Mouse (Mus musculus): ENCODE data around the gene Ndst2. TPM values are rescaled to one million over a fixed set of nuclear protein-coding genes. Genes with fewer than 3 reads are reported as not detected.
A peak's percentile ranks its signal among the peaks of the same experiment; 100 is the strongest.
"Not testable (repeated sequence)": the region's sequence is repeated elsewhere in the genome, so short reads cannot be mapped to it uniquely, and the experiment has no call there.

Ndst2 gene
- total and polyA plus RNA-seq, 2 experiments from 2014 or later: 8.5 to 20.3 TPM

DNA sequence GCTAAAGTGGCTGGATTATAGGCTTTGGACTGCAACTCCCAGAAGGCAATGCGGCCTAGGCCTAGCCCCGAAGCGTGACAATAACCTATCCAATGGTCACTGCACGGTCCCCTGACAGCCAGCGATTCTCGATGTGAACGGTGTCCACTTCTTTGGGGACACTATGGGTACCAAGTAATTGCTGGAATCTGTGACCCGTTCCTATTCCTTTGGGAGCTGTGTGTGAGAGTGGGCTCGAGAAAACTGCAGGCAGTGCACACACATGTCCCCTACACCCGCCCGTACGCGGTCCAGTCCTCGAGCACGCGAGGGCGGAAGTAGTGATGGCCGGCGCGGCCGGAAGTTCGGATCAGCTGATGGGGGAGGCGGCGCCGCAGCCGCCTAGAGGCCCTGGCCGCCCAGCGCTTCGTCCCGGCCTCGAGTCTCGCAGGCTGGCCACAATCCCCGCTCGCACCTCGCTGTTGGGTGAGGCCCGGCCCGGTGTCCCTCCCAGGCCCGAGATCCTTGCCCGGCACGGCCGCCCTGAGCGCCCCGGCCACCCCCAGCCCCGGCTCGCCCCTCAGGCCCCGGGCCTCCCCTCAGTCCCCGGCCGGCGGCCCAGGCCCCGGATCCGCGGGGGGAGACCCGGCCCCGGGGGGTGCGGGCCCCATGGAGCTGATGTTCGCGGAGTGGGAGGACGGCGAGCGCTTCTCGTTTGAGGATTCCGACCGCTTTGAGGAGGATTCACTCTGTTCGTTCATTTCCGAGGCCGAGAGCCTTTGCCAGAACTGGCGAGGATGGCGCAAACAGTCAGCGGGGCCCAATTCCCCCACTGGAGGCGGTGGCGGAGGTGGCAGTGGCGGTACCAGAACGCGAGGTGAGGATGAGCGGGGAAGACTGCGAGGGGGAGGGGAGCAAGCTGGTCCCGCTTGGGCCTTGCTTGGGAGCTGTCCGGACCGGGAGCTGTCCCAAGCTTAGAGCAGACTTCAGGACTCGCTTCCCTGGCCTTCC, 26.9 kb downstream of the Ndst2 start, which contains the start of gene Zswim8:
Gene Zswim8 (plus strand): TSS at position 352 of the 990 bp plus-strand sequence.
- DNase-seq (ENCODE audit: low spot score) (peak; percentile 95), ATAC-seq (ENCODE audit: insufficient read depth, low read depth) (peak; percentile 86)
- Histone ChIP-seq H3K27ac (ENCODE audit: low read depth) (peak within 1 kb of the TSS; percentile 84), H3K36me3 (replicated peaks; ENCODE audit: control insufficient read depth, insufficient read depth, low read length) (peaks cover 40% of the 10 kb centered on the region), H3K9ac (replicated peaks; ENCODE audit: low read depth, low read length) (peak within 1 kb of the TSS; percentile 91), H3K9me3 (replicated peaks; ENCODE audit: control insufficient read depth, low read length) (no peaks in the 10 kb centered on the region), H3K4me3 (ENCODE audit: low read depth, low read length) (peak within 1 kb of the TSS; percentile 74), H3K4me1 (ENCODE audit: control insufficient read depth, insufficient read depth) (peaks cover 12% of the 10 kb centered on the region), H3K4me2 (ENCODE audit: low read depth, low read length) (peak within 1 kb of the TSS; percentile 71), H3K27me3 (ENCODE audit: control insufficient read depth, insufficient read depth, low read length) (no peaks in the 10 kb centered on the region)
- 1% methylated on average over 74 of the region's 80 CpGs for WGBS
- TF ChIP-seq EP300 (IDR thresholded peaks at IDR 0.05; ENCODE audit: low read depth) (no peak), CTCF (IDR thresholded peaks at IDR 0.05; ENCODE audit: low read depth) (no peak)

DNA sequence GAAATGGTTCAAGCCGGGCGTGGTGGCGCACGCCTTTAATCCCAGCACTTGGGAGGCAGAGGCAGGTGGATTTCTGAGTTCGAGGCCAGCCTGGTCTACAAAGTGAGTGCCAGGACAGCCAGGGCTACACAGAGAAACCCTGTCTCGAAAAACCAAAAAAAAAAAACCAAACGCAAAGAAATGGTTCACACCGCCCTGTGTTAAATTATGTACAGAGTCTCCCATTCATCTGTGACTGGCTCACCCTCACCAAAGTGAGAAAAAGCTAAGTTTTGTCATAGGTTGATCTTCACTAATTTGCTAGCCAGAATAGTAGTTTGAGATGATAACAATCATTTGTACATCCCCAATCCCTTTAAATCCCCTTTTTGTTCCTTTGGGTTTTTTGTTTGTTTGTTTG, 30.9 kb downstream of the Ndst2 start:
- H3K9me3 ChIP-seq (replicated peaks; ENCODE audit: control insufficient read depth, low read length); H3K27me3 ChIP-seq (ENCODE audit: control insufficient read depth, insufficient read depth, low read length); ATAC-seq (ENCODE audit: insufficient read depth, low read depth); DNase-seq (ENCODE audit: low spot score): not testable (repeated sequence)
- Histone ChIP-seq H3K4me2 (ENCODE audit: low read depth, low read length) (peak overlapping the region; percentile 82), H3K4me3 (ENCODE audit: low read depth, low read length) (peak overlapping the region; percentile 78), H3K4me1 (ENCODE audit: control insufficient read depth, insufficient read depth) (peaks cover 17% of the 10 kb centered on the region), H3K27ac (ENCODE audit: low read depth) (peak overlapping the region; percentile 97), H3K9ac (replicated peaks; ENCODE audit: low read depth, low read length) (peak overlapping the region; percentile 94), H3K36me3 (replicated peaks; ENCODE audit: control insufficient read depth, insufficient read depth, low read length) (peaks cover 20% of the 10 kb centered on the region)
- 5% methylated on average over 8 of the region's 8 CpGs for WGBS
- 0 out of 2 replicates have a peak, but pooled peaks have one; percentile 9 for TF ChIP-seq EP300 (IDR thresholded peaks at IDR 0.05; ENCODE audit: low read depth)

DNA sequence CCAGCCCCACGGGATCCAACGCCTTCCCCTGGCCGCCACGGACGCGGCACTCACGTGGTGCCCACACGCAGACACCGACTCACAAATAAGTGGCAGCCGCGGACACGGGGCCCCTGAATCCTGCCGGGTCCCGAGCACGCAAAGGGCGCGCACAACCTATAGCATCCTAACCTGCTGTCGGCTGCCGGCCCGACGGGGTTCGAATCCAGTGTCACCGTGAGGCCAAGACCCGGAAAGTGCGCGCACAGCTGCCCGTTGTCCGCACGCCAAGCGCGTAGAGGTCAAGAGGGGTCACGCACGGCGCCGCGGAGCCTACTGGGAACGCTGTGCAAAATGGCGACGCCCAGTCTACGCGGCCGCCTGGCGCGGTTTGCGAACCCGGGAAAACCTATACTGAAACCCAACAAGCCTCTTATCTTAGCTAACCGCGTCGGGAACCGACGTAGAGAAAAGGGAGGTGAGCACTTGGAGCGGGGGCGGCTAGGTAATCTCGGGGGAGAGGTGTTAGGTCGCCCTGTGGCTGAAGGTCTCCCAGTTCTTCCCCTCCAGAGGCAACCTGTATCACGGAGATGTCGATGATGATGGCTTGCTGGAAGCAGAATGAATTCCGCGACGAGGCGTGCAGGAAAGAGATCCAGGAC, 31.5 kb downstream of the Ndst2 start, which contains the start of gene Chchd1:
Gene Chchd1 (plus strand): TSS at position 266 of the 641 bp plus-strand sequence.
- H3K4me3 ChIP-seq (ENCODE audit: low read depth, low read length): peak within 1 kb of the TSS; percentile 78
- under 1% methylated on average over 61 of the region's 61 CpGs for WGBS

GRCm38 (mm10) chr14:20702096-20702740, 32.1 kb downstream of the Ndst2 start:
- Histone ChIP-seq H3K4me2 (ENCODE audit: low read depth, low read length) (peak overlapping the region; percentile 82), H3K4me3 (ENCODE audit: low read depth, low read length) (peak overlapping the region; percentile 78), H3K36me3 (replicated peaks; ENCODE audit: control insufficient read depth, insufficient read depth, low read length) (peaks cover 20% of the 10 kb centered on the region), H3K27ac (ENCODE audit: low read depth) (peak overlapping the region; percentile 97), H3K27me3 (ENCODE audit: control insufficient read depth, insufficient read depth, low read length) (no peaks in the 10 kb centered on the region), H3K4me1 (ENCODE audit: control insufficient read depth, insufficient read depth) (peaks cover 17% of the 10 kb centered on the region), H3K9me3 (replicated peaks; ENCODE audit: control insufficient read depth, low read length) (no peaks in the 10 kb centered on the region), H3K9ac (replicated peaks; ENCODE audit: low read depth, low read length) (peak overlapping the region; percentile 94)
- DNase-seq (ENCODE audit: low spot score) (peak; percentile 59), ATAC-seq (ENCODE audit: insufficient read depth, low read depth) (peak; percentile 27)
- 3% methylated on average over 15 of the region's 15 CpGs for WGBS
- TF ChIP-seq CTCF (IDR thresholded peaks at IDR 0.05; ENCODE audit: low read depth) (no peak), EP300 (IDR thresholded peaks at IDR 0.05; ENCODE audit: low read depth) (no peak)

More for the DNA sequence above, 31.5 kb downstream of the Ndst2 start, which contains the start of gene Chchd1:
- Histone ChIP-seq H3K36me3 (replicated peaks; ENCODE audit: control insufficient read depth, insufficient read depth, low read length) (peaks cover 20% of the 10 kb centered on the region), H3K4me1 (ENCODE audit: control insufficient read depth, insufficient read depth) (peaks cover 17% of the 10 kb centered on the region), H3K9ac (replicated peaks; ENCODE audit: low read depth, low read length) (peak within 1 kb of the TSS; percentile 94), H3K27ac (ENCODE audit: low read depth) (peak within 1 kb of the TSS; percentile 97), H3K27me3 (ENCODE audit: control insufficient read depth, insufficient read depth, low read length) (no peaks in the 10 kb centered on the region), H3K4me2 (ENCODE audit: low read depth, low read length) (peak within 1 kb of the TSS; percentile 82), H3K9me3 (replicated peaks; ENCODE audit: control insufficient read depth, low read length) (no peaks in the 10 kb centered on the region)
- DNase-seq (ENCODE audit: low spot score) (peak; percentile 76), ATAC-seq (ENCODE audit: insufficient read depth, low read depth) (peak; percentile 79)
- TF ChIP-seq EP300 (IDR thresholded peaks at IDR 0.05; ENCODE audit: low read depth) (no peak; the same call in 1 of the 2 replicates), CTCF (IDR thresholded peaks at IDR 0.05; ENCODE audit: low read depth) (no peak)

GRCm38 (mm10) chr14:20701554-20701953, 32.8 kb downstream of the Ndst2 start:
- ATAC-seq (ENCODE audit: insufficient read depth, low read depth) (no peak), DNase-seq (ENCODE audit: low spot score) (no peak)
- Histone ChIP-seq H3K36me3 (replicated peaks; ENCODE audit: control insufficient read depth, insufficient read depth, low read length) (peaks cover 20% of the 10 kb centered on the region), H3K9me3 (replicated peaks; ENCODE audit: control insufficient read depth, low read length) (no peaks in the 10 kb centered on the region), H3K9ac (replicated peaks; ENCODE audit: low read depth, low read length) (peak overlapping the region; percentile 94), H3K27ac (ENCODE audit: low read depth) (peak overlapping the region; percentile 97), H3K4me3 (ENCODE audit: low read depth, low read length) (peak overlapping the region; percentile 78), H3K4me1 (ENCODE audit: control insufficient read depth, insufficient read depth) (peaks cover 21% of the 10 kb centered on the region), H3K27me3 (ENCODE audit: control insufficient read depth, insufficient read depth, low read length) (no peaks in the 10 kb centered on the region), H3K4me2 (ENCODE audit: low read depth, low read length) (peak overlapping the region; percentile 82)
- 56% methylated on average over 8 of the region's 8 CpGs for WGBS
- TF ChIP-seq EP300 (IDR thresholded peaks at IDR 0.05; ENCODE audit: low read depth) (no peak), CTCF (IDR thresholded peaks at IDR 0.05; ENCODE audit: low read depth) (no peak)
